Mouse (Mus musculus) forebrain, embryonic 13.5 days (tissue): ENCODE measurements at regions not wholly inside any gene's neighbourhood (a gene's known extent, or its start where the extent isn't known, plus 50 kb on each side); places are given as distances from the start of the nearest gene placed in this dataset.

Source experiments
- ATAC-seq: fragments of 200-750 bp; cut with Nextera tagmentation; 2 replicates; pipeline ENCODE4 v1.8.0; 2017
- H3K27ac ChIP-seq: fragments of 300-500 bp; sonication (generic); 2 replicates; pipeline ENCODE4 v1.5.1; 2015; ENCODE audit warnings: inconsistent platforms, mild to moderate bottlenecking, moderate library complexity
- H3K27me3 ChIP-seq: fragments of 300-500 bp; sonication (generic); 2 replicates; pipeline ENCODE4 v1.6.1; 2015; ENCODE audit warnings: mild to moderate bottlenecking, inconsistent platforms
- H3K36me3 ChIP-seq: fragments of 300-500 bp; sonication (generic); 2 replicates; pipeline ENCODE4 v1.6.1; 2015; ENCODE audit warnings: mild to moderate bottlenecking, inconsistent platforms; ENCODE audit not compliant: poor library complexity, severe bottlenecking
- H3K4me1 ChIP-seq: fragments of 300-500 bp; sonication (generic); 2 replicates; pipeline ENCODE4 v1.6.1; 2015; ENCODE audit warnings: inconsistent platforms
- H3K4me2 ChIP-seq: fragments of 300-500 bp; sonication (generic); 2 replicates; pipeline ENCODE4 v1.6.1; 2015; ENCODE audit warnings: inconsistent platforms, mild to moderate bottlenecking, moderate library complexity
- H3K4me3 ChIP-seq: fragments of 300-500 bp; sonication (generic); 2 replicates; pipeline ENCODE4 v1.5.1; 2015; ENCODE audit warnings: mild to moderate bottlenecking, inconsistent platforms
- H3K9ac ChIP-seq: fragments of 300-500 bp; sonication (generic); 2 replicates; pipeline ENCODE4 v1.6.1; 2015; ENCODE audit warnings: mild to moderate bottlenecking, inconsistent platforms
- H3K9me3 ChIP-seq: fragments of 300-500 bp; sonication (generic); replicated peaks from 2 replicates; pipeline ENCODE4 v1.6.1; 2016; ENCODE audit warnings: inconsistent platforms
- WGBS: fragments of 180-500 bp; shearing (Covaris S2); methylation state at CpG from one replicate; pipeline ENCODE4 v1.1.7; 2015; 5-methylcytosine and 5-hydroxymethylcytosine counted together

DNA sequence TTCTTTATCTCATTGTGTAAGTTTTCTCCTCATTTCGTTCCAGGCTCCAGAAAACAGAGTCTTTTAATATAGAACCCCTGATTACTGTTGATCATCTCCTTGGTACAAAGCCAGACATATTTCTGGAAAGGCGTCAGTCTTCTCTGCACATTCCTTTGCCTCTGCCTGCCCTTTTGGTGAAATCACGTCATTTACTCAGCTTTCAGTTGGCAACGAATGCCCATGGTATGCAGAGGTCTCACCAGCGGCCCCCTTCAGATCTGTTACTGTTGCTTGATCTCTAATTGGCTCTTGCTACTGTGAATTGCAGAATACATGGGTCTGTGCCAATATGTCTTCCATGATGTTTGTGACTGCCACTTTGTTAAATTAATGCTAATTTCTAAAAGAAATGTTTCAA lies 412.0 kb upstream of the Pitx2 start:
- ATAC-seq, result peak; percentile 82
- 62% methylated on average over 5 of the region's 5 CpGs for WGBS
- Histone ChIP-seq H3K27ac (no peak overlapping the region), H3K4me2 (no peak overlapping the region), H3K9ac (no peak overlapping the region), H3K9me3 (no peaks in the 10 kb centered on the region), H3K4me3 (no peak overlapping the region), H3K27me3 (no peaks in the 10 kb centered on the region), H3K36me3 (no peaks in the 10 kb centered on the region), H3K4me1 (no peaks in the 10 kb centered on the region)

DNA sequence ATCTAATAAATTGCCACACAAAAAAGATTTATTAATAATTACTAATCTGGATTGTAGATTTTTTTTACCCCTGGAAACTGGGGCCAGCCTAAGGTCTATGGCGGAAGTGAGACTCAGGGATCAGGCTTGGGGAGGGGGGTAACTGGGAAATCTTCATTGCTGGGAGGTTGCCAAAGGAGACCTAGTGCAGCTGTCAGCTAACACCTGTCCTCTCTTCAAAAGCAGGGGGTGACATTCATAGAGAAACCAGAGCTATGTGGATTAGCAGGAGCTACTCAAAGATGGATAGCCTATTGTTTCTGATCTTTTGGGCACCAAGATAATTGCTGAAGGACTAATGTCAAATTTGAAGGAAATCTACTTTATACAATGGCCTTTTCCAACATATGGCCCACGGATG lies 403.7 kb upstream of the Pitx2 start:
- no peaks in the 10 kb centered on the region for H3K9me3 ChIP-seq
- whole genome bisulfite sequencing, result 72% methylated on average over 2 of the region's 2 CpGs
- no peaks in the 10 kb centered on the region for H3K4me1 ChIP-seq
- no peak overlapping the region for H3K9ac ChIP-seq
- H3K27ac ChIP-seq, result no peak overlapping the region
- ATAC-seq, result no peak
- H3K4me2 ChIP-seq, result no peak overlapping the region
- H3K4me3 ChIP-seq, result no peak overlapping the region
- H3K36me3 ChIP-seq, result no peaks in the 10 kb centered on the region
- no peaks in the 10 kb centered on the region for H3K27me3 ChIP-seq

DNA sequence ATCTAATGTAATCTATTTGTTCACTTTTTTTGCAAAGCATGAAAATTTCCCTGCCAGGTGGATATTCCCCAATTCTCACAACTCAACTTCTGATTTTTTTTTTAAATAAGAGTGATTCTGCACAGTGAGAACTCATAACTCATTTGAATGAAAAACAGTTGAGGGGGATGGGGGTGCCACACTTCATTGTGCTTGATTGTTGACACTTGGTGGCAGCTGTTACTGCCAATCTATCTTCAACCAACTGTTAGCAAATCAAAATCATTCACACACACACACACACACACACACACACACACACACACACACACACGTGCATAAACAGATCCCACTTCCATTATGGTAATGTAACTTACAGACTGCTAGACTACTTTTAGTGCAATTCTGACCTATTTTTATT lies 401.8 kb upstream of the Pitx2 start:
- Histone ChIP-seq H3K4me3 (no peak overlapping the region), H3K4me1 (no peaks in the 10 kb centered on the region), H3K27ac (no peak overlapping the region), H3K36me3 (no peaks in the 10 kb centered on the region), H3K9ac (no peak overlapping the region), H3K4me2 (no peak overlapping the region), H3K27me3 (no peaks in the 10 kb centered on the region), H3K9me3 (no peaks in the 10 kb centered on the region)
- peak; percentile 86 for ATAC-seq
- WGBS, result 63% methylated on average over 1 of the region's 1 CpGs

DNA sequence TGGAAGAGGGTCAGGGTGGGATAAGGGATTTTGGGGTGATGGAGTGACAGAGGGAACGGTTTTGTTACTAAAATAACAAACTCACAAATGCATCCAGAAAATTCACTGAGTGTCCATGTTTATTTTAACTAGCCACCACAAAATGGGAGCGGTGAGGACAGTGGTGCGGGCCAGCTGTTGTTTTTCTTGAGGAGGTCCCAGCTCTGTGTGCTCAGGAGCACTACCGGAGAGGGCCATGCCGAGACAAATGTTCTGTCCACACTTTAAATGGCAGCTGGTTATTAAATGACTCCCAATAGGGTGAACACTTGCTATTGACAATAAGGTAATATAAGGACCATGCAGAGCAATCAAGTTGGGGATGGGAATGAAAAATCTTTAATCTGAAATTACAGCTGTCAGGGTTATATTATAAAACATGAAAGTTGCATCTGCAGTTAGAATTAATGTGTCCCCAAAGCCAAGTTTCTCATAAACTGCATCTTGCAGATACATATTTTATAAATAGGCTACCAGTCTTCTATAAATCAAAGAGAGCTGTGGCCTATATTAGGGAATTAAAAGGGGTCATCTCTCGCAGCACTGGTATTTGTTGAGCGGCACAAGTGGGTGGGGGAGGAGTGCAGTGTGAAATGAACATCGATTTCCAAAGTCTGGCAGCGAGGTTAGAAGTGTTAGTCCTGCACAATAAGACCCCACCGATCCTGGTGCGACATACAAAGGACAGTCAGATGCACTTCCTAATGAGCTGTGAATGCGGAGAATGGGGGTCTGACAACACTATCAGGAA lies 370.1 kb upstream of the Pitx2 start:
- Histone ChIP-seq H3K9ac (no peak overlapping the region), H3K36me3 (no peaks in the 10 kb centered on the region), H3K4me1 (no peaks in the 10 kb centered on the region), H3K9me3 (no peaks in the 10 kb centered on the region), H3K27ac (no peak overlapping the region), H3K27me3 (no peaks in the 10 kb centered on the region), H3K4me2 (no peak overlapping the region), H3K4me3 (no peak overlapping the region)
- WGBS, result 51% methylated on average over 12 of the region's 12 CpGs
- ATAC-seq, result no peak

DNA sequence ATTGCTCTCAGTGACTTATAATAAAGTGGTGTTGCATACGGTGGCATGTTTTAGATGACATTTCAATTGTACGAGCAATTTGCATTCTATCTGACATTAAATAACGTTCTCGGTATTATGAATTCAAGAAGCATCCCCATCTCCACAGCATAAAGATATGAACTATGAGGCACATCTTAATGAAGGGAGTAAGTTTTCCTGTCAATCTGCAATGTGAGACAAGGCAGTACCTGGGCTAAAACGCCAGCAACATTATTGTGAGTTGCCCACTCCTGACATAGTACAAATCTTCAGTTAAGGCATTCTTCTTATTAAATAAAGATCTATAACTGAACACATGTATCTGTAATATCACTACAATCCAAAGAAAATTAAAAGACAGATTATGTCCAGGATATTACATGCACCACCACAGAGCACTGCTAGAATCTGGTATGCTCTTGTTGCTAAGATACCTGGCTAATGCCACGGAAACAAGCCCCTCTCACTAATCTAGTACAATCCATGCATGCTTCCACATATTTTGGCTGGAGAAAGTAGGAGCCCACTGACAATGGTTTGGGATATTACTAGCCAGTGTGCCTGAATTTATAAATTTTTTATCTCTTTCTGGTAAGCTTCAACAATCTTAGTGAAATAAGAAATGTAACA lies 349.2 kb upstream of the Pitx2 start:
- 75% methylated on average over 6 of the region's 6 CpGs for WGBS
- H3K36me3 ChIP-seq, result no peaks in the 10 kb centered on the region
- no peak overlapping the region for H3K4me3 ChIP-seq
- peak; percentile 33; the same call in 1 of the 2 replicates for ATAC-seq
- H3K4me2 ChIP-seq, result no peak overlapping the region
- H3K4me1 ChIP-seq, result no peaks in the 10 kb centered on the region
- H3K27me3 ChIP-seq, result no peaks in the 10 kb centered on the region
- no peak overlapping the region for H3K9ac ChIP-seq
- no peak overlapping the region for H3K27ac ChIP-seq
- no peaks in the 10 kb centered on the region for H3K9me3 ChIP-seq

DNA sequence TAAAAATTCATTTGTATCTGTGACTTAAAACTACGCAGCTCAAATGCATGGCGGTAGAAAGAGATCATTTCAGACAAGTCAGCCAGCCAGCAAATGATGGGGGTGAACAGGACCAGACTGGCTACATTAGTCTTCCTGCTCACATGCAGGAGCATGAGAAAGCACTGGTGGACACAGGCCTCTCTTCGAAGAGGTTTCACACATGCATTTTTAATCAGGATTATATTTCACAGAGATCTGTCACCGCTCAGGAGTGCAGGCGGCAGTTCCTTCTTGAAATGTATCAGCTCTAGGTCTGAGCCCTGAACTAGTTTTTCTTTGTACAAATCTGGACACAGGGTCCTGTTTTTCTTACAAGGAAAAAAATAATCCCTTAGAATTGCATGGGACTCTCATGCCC lies 343.2 kb upstream of the Pitx2 start:
- WGBS, result 87% methylated on average over 5 of the region's 5 CpGs
- Histone ChIP-seq H3K4me1 (no peaks in the 10 kb centered on the region), H3K9me3 (no peaks in the 10 kb centered on the region), H3K27me3 (no peaks in the 10 kb centered on the region), H3K27ac (no peak overlapping the region), H3K36me3 (no peaks in the 10 kb centered on the region), H3K4me2 (no peak overlapping the region), H3K9ac (no peak overlapping the region), H3K4me3 (no peak overlapping the region)
- no peak for ATAC-seq

DNA sequence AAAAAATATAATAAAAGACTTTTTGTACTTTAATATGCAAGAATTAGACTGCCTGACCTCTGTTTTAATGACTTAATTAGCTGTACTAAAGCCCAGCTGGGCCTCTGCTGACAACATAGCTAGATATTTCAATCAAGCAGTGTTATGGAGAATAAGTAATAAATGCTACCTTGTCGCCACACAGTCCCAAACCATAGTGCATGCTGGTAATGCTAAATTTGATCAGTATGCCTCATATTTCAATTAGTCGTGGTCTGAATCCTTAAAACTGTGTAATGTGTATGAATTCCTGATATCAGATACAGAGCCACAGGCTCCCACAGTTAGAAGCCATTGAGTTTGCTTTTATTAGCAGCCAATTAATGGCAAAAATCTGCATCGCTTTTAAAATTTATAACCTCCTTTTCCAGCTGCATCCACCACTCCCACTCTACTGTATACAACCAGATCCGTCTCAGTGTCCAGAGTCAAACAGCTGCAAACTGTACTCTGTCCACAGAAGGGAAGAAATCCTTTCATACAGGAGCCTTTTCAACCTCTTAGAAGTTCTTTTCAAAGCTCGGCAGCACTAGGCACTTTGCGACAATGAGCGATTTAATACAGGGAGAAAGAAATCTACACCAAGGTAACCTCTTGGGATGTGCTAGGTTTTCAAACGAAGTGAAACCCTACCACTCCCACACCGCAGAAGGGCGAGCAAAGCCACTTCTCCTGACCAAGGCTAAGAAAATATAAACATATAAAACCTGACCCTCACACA lies 317.8 kb upstream of the Pitx2 start:
- Histone ChIP-seq H3K27ac (no peak overlapping the region), H3K9ac (no peak overlapping the region), H3K36me3 (no peaks in the 10 kb centered on the region), H3K4me2 (no peak overlapping the region), H3K27me3 (no peaks in the 10 kb centered on the region), H3K4me1 (peaks cover 6% of the 10 kb centered on the region), H3K4me3 (no peak overlapping the region), H3K9me3 (no peaks in the 10 kb centered on the region)
- WGBS, result 32% methylated on average over 10 of the region's 10 CpGs
- peak; percentile 53; the same call in 1 of the 2 replicates for ATAC-seq

DNA sequence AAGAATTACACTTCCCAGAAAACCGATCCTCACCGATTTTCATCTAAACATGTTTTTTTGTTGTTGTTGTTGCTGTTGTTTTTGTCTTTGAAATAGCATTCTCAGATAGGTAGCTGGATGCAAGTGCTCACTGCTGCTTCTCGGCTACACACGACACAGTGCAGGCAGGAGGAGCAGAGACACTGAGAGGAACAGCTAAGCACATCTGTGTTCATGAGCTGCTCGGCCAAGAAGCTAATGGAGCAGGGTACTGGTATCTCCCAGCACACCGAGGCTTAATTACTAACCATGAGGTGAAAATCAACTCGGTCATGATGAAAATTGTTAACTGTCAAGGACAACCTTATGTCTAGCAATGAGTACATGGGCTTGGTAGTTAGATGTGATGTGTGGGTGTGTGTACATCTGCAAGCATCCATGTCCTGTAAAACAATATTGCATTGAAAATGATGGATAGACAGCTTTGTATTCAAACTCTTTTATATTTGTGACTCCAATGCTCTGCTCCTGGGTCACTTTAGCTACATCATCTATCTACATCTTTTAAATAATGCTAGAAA lies 316.0 kb upstream of the Pitx2 start:
- no peak overlapping the region for H3K4me3 ChIP-seq
- H3K27me3 ChIP-seq, result no peaks in the 10 kb centered on the region
- no peak for ATAC-seq
- no peak overlapping the region for H3K4me2 ChIP-seq
- peaks cover 6% of the 10 kb centered on the region for H3K4me1 ChIP-seq
- no peaks in the 10 kb centered on the region for H3K36me3 ChIP-seq
- H3K9me3 ChIP-seq, result no peaks in the 10 kb centered on the region
- WGBS, result 74% methylated on average over 7 of the region's 7 CpGs
- H3K9ac ChIP-seq, result no peak overlapping the region
- no peak overlapping the region for H3K27ac ChIP-seq

DNA sequence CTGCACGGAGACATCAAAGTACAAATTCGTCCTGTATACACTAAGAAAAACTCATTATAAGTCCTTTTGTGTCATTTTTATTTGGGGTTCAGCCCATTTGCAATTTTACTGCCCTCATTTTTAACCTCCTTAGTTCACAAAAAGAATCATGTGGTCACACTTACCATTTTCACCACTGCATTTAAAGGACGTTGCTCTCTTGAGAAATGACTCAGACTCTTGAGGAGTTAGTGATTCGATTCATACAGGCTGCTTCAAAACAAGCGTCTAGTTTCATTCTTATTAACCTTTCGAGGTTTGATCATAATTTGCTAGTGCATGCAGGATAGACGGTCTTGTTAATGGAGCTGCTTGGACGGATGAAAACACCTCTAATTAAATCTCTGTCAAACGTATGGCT lies 313.0 kb upstream of the Pitx2 start:
- no peak overlapping the region for H3K4me3 ChIP-seq
- H3K4me1 ChIP-seq, result peaks cover 5% of the 10 kb centered on the region
- no peaks in the 10 kb centered on the region for H3K36me3 ChIP-seq
- H3K4me2 ChIP-seq, result no peak overlapping the region
- no peak overlapping the region for H3K9ac ChIP-seq
- no peaks in the 10 kb centered on the region for H3K9me3 ChIP-seq
- no peak overlapping the region for H3K27ac ChIP-seq
- 37% methylated on average over 9 of the region's 9 CpGs for WGBS
- ATAC-seq, result no peak
- H3K27me3 ChIP-seq, result no peaks in the 10 kb centered on the region

DNA sequence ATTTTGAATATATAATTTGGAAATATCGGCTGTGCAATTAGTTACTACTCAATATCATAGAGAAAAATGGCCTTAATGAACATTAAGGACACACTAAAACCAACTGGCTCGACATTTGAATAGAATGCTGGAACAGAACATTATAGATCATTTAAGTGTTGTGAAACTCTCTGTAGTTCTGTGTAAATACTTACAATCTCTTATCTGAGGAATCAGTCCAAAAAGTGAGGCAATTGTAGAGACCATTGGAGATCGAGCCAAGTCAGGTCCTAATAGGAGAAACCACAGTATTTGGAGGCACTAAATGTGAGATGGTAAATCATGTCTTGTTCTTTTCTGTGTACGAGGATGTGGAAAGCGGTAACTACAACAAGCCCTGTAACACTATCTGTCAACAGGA lies 308.6 kb upstream of the Pitx2 start:
- no peak overlapping the region for H3K9ac ChIP-seq
- no peaks in the 10 kb centered on the region for H3K4me1 ChIP-seq
- 94% methylated on average over 5 of the region's 5 CpGs for WGBS
- H3K27me3 ChIP-seq, result no peaks in the 10 kb centered on the region
- H3K27ac ChIP-seq, result no peak overlapping the region
- H3K36me3 ChIP-seq, result no peaks in the 10 kb centered on the region
- no peak for ATAC-seq
- no peaks in the 10 kb centered on the region for H3K9me3 ChIP-seq
- H3K4me3 ChIP-seq, result no peak overlapping the region
- no peak overlapping the region for H3K4me2 ChIP-seq

DNA sequence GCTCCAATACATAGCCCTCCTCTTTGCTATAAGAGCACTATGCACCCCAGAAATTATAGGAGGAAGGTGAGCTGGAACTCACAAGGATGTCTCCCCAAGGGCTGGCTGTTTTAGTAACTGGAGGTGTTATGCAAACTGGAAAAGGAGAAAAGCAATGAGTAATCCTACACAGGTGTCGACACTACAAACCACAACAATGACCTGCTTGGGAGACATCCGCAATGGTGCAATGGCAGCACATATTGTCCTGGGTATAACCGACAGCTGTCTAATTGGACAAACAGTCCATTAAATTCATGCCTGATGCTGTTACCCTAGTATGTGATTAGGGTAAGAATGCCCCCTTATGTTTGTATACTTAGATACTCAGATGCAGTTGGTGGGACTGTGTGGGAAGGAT lies 303.1 kb upstream of the Pitx2 start:
- H3K36me3 ChIP-seq, result no peaks in the 10 kb centered on the region
- no peaks in the 10 kb centered on the region for H3K4me1 ChIP-seq
- H3K27ac ChIP-seq, result no peak overlapping the region
- ATAC-seq, result no peak
- H3K4me2 ChIP-seq, result no peak overlapping the region
- H3K4me3 ChIP-seq, result no peak overlapping the region
- no peak overlapping the region for H3K9ac ChIP-seq
- H3K9me3 ChIP-seq, result no peaks in the 10 kb centered on the region
- 92% methylated on average over 3 of the region's 3 CpGs for WGBS
- no peaks in the 10 kb centered on the region for H3K27me3 ChIP-seq

DNA sequence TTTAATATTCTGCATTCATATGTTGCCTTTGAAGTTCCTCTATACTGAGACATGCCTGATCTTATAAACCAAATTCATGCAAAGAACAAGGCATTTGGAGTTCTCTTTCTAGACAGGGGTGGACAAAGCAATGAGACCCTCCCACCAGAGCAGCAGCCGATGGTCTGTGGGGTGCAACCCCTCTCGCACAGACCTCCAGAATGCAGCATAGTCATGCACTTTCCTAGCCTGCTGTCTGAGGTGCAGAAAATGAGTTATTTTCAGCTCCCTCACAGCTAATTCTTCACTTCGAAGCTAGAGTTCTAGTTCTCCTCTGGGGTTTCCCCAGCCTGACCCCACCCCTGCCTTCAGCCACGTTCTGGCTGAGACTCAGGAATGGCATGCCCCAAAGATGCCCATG lies 288.6 kb upstream of the Pitx2 start:
- 71% methylated on average over 4 of the region's 4 CpGs for WGBS
- Histone ChIP-seq H3K36me3 (no peaks in the 10 kb centered on the region), H3K4me1 (no peaks in the 10 kb centered on the region), H3K4me2 (no peak overlapping the region), H3K27ac (no peak overlapping the region), H3K9ac (no peak overlapping the region), H3K4me3 (no peak overlapping the region), H3K9me3 (no peaks in the 10 kb centered on the region), H3K27me3 (no peaks in the 10 kb centered on the region)
- no peak for ATAC-seq
